Mouse (Mus musculus) E14TG2a.4 (cell line): ENCODE results near the gene Osbpl3.

Experiments used
- CTCF ChIP-seq: conservative IDR thresholded peaks from 2 replicates; pipeline ENCODE4 v1.5.1; 2014; ENCODE audit warnings: low read length
- NANOG ChIP-seq: IDR thresholded peaks from 2 replicates; pipeline ENCODE4 v1.6.1; 2014; ENCODE audit warnings: borderline replicate concordance, low read length, mixed read lengths
- POU5F1 ChIP-seq: IDR thresholded peaks from 2 replicates; pipeline ENCODE4 v1.6.1; 2014; ENCODE audit warnings: low read length, borderline replicate concordance

DNA sequence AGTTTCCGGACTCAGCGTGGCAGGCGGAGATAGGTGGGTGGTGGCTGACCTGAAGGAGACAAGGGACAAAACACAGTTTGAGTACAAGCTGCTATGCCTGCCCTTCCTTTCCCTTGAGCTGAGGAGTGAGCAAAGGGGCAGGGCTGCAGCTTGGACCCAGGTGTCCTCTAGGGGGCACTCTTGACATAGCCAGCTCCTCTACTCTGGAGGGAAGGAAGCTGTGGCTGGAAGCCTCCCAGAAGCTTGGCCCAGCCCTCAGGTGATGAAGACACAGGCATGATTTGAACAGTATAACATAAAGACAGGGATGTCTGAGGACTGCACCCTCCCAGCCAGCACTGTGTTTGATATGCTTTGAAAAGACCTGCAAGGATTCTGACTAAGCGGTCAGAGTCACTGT lies 143.4 kb downstream of the Osbpl3 start:
- TF ChIP-seq NANOG (no peak), CTCF (peak; percentile 77), POU5F1 (no peak)
